Mouse (Mus musculus) small intestine, adult 2 months (tissue): ENCODE results near the gene Ttc33. TPM values are rescaled to one million over a fixed set of nuclear protein-coding genes. Genes with fewer than 3 reads are reported as not detected.
A peak's percentile ranks its signal among the peaks of the same experiment; 100 is the strongest.

Experiments used
- H3K27ac ChIP-seq: fragments of 200-500 bp; 2 replicates; pipeline ENCODE4 v1.5.1; 2012; ENCODE audit warnings: low read depth, low read length, control low read depth, inconsistent platforms; ENCODE audit not compliant: insufficient read depth
- H3K27me3 ChIP-seq: fragments of 200-500 bp; 2 replicates; pipeline ENCODE4 v1.6.1; 2012; ENCODE audit warnings: mild to moderate bottlenecking, moderate library complexity, low read length, inconsistent platforms; ENCODE audit not compliant: control insufficient read depth, insufficient read depth
- H3K36me3 ChIP-seq: fragments of 200-500 bp; 2 replicates; pipeline ENCODE4 v1.6.1; 2012; ENCODE audit warnings: mild to moderate bottlenecking, low read length, control low read depth, inconsistent platforms; ENCODE audit not compliant: control insufficient read depth, insufficient read depth
- H3K4me1 ChIP-seq: fragments of 200-500 bp; 2 replicates; pipeline ENCODE4 v1.6.1; 2012; ENCODE audit warnings: low read length, inconsistent platforms, mixed read lengths; ENCODE audit not compliant: control insufficient read depth, insufficient read depth, insufficient read length
- H3K4me3 ChIP-seq: fragments of 200-500 bp; 2 replicates; pipeline ENCODE4 v1.5.1; 2012; ENCODE audit warnings: low read depth, mild to moderate bottlenecking, control low read depth, inconsistent platforms, low read length, moderate library complexity
- CTCF ChIP-seq: fragments of 200-500 bp; IDR thresholded peaks from 2 replicates; pipeline ENCODE4 v1.5.1; 2012; ENCODE audit warnings: low read depth, mild to moderate bottlenecking, control low read depth, inconsistent platforms, low read length, moderate library complexity, mixed read lengths; ENCODE audit not compliant: insufficient replicate concordance, insufficient read length; ENCODE audit errors: extremely low read depth
- POLR2A ChIP-seq: fragments of 200-500 bp; IDR thresholded peaks from 2 replicates; pipeline ENCODE4 v1.6.1; 2012; ENCODE audit warnings: low read depth, mild to moderate bottlenecking, control low read depth, inconsistent platforms, low read length, moderate library complexity
- WGBS: fragments of 180-500 bp; shearing (Covaris S2); methylation state at CpG from one replicate; pipeline ENCODE4 v1.1.7; 2018; 5-methylcytosine and 5-hydroxymethylcytosine counted together
- polyA plus RNA-seq: library from polyadenylated mRNA; depleted of rRNA; stranded (reverse); fragments of >200 nt; gene quantifications from 2 replicates; pipeline ENCODE4 v1.2.3, GENCODE M21; 2012

Gene Ttc33
- polyA plus RNA-seq, 1 experiment, result 1.4 TPM

- TF ChIP-seq CTCF, result no peak
- no peak for TF ChIP-seq POLR2A
- WGBS, result 31% methylated on average over 7 of the region's 7 CpGs
- H3K4me3 ChIP-seq, result no peak overlapping the region
- H3K4me1 ChIP-seq, result peaks cover 6% of the 10 kb centered on the region; the same call in 1 of the 2 replicates
- peaks cover 32% of the 10 kb centered on the region for H3K36me3 ChIP-seq
- H3K27ac ChIP-seq, result peak overlapping the region; percentile 7; the same call in 1 of the 2 replicates
- no peaks in the 10 kb centered on the region for H3K27me3 ChIP-seq
These were observed 51.8 kb downstream of the Ttc33 start for GRCm38 (mm10) chr15:5237012-5237660.

- Histone ChIP-seq H3K27ac (peak overlapping the region; percentile 7; the same call in 1 of the 2 replicates), H3K36me3 (peaks cover 30% of the 10 kb centered on the region), H3K27me3 (no peaks in the 10 kb centered on the region), H3K4me1 (peaks cover 12% of the 10 kb centered on the region; the same call in 1 of the 2 replicates), H3K4me3 (no peak overlapping the region)
- TF ChIP-seq CTCF, result no peak
- no peak for TF ChIP-seq POLR2A
- WGBS, result 32% methylated on average over 7 of the region's 7 CpGs
These were observed 52.7 kb downstream of the Ttc33 start for GRCm38 (mm10) chr15:5238073-5238472.

DNA sequence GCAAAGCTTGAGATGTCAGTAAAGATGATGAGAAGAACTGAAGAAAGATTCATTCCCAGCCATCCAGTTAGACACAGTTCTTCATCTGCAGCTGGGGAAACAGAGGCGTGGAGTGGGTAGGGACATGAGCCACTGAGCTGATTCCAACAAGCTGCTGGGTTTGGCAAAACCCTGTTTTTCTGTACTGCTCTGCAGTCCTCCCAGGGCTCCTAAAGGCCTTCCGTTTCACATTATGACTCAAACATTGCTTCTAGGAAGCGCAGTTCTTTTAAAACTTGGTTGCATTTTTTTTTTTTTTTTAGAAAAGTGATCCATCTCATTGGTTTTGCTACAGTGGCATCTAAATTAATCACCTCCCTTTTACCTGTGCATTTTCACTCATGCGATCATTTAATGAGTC is 53.2 kb downstream of the Ttc33 start:
- Histone ChIP-seq H3K36me3 (peaks cover 26% of the 10 kb centered on the region), H3K27me3 (no peaks in the 10 kb centered on the region), H3K27ac (0 out of 2 replicates have a peak overlapping the region, but pooled peaks have one; percentile 25), H3K4me3 (no peak overlapping the region), H3K4me1 (peaks cover 12% of the 10 kb centered on the region; the same call in 1 of the 2 replicates)
- WGBS, result 60% methylated on average over 4 of the region's 4 CpGs
- TF ChIP-seq CTCF (no peak), POLR2A (no peak)

- Histone ChIP-seq H3K27me3 (no peaks in the 10 kb centered on the region), H3K4me1 (peaks cover 12% of the 10 kb centered on the region; the same call in 1 of the 2 replicates), H3K36me3 (peaks cover 23% of the 10 kb centered on the region), H3K27ac (peak overlapping the region; percentile 54; the same call in 1 of the 2 replicates), H3K4me3 (peak overlapping the region; percentile 34)
- 36% methylated on average over 4 of the region's 4 CpGs for WGBS
- TF ChIP-seq POLR2A (no peak), CTCF (no peak)
These were observed 54.0 kb downstream of the Ttc33 start for GRCm38 (mm10) chr15:5239361-5239760.

DNA sequence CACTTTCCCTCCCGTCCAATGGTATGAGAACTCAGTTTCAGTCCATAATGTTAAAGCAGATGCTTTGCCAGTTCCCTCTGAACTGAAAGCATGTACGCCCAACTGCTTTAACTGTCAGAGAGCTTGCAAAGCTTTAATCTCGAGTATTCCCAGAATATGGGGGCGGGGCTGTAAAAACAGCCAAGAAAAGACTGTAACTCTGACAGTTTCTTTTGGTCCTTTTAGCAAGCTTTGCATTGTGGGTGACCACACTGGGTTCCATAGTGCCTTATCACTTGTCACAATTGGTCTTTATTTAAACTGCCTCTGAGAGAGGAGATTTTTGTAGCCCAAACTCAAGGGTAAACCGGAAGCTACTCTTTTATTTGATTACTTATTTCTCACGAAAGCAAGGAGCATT is 54.6 kb downstream of the Ttc33 start:
- Histone ChIP-seq H3K27me3 (no peaks in the 10 kb centered on the region), H3K4me1 (peaks cover 14% of the 10 kb centered on the region; the same call in 1 of the 2 replicates), H3K36me3 (peaks cover 18% of the 10 kb centered on the region), H3K4me3 (no peak overlapping the region; the same call in 1 of the 2 replicates), H3K27ac (peak overlapping the region; percentile 54; the same call in 1 of the 2 replicates)
- WGBS, result 22% methylated on average over 6 of the region's 6 CpGs
- TF ChIP-seq POLR2A (no peak), CTCF (no peak)

GRCm38 (mm10) chr15:5240360-5240759 is 55.0 kb downstream of the Ttc33 start:
- TF ChIP-seq POLR2A, result no peak
- TF ChIP-seq CTCF, result no peak
- H3K4me1 ChIP-seq, result peaks cover 14% of the 10 kb centered on the region; the same call in 1 of the 2 replicates
- H3K27me3 ChIP-seq, result no peaks in the 10 kb centered on the region
- peak overlapping the region; percentile 29; the same call in 1 of the 2 replicates for H3K4me3 ChIP-seq
- H3K36me3 ChIP-seq, result peaks cover 16% of the 10 kb centered on the region
- peak overlapping the region; percentile 54; the same call in 1 of the 2 replicates for H3K27ac ChIP-seq
- WGBS, result 35% methylated on average over 6 of the region's 6 CpGs
